Mouse (Mus musculus) induced T-regulatory cell, adult 2 months (primary cell): ENCODE data around the gene Rbm14.
"Not testable (repeated sequence)": the region's sequence is repeated elsewhere in the genome, so short reads cannot be mapped to it uniquely, and the experiment has no call there.

Experiments
- DNase-seq: peaks from one replicate; pipeline ENCODE4 v3.0.0-alpha.2; 2012; ENCODE audit warnings: low read depth

Gene Rbm14

GRCm38 (mm10) chr19:4812334-4812949 lies 1.0 kb upstream of the Rbm14 start:
- peak; percentile 54 for DNase-seq

DNA sequence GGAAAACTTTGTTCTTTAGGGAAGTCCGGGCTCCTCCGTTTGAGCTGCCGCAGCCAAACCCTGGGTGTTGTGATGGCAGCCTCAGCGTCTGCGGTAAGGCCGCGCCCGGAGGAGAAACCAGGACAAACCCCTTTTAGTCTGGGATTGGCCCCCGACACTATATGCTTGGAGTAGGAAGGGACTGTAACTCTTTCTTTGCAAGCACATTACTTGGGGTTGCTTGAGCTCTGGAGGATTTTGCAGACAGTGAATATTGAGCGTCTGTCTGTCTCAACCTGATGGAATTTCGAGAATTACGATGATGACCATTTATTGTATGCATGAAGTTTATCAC lies 442 bp upstream of the Rbm14 start:
- DNase-seq: no peak

DNA sequence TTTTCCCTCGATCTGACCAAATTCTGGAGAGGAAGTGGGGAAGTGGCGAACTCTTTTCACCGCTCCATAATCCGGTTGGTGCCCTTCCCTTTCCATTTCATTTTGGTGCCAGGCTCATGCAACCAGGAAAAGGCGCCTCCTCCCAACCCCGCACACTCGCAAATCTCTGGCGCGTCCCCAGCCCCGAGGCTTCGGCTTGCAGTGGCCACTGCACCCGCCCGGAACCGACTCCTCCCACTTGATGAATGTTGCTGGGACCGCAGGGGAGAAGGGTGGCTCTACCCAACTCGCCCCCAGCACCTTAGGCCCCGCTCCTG lies 730 bp downstream of the Rbm14 start:
- DNase-seq: no peak

DNA sequence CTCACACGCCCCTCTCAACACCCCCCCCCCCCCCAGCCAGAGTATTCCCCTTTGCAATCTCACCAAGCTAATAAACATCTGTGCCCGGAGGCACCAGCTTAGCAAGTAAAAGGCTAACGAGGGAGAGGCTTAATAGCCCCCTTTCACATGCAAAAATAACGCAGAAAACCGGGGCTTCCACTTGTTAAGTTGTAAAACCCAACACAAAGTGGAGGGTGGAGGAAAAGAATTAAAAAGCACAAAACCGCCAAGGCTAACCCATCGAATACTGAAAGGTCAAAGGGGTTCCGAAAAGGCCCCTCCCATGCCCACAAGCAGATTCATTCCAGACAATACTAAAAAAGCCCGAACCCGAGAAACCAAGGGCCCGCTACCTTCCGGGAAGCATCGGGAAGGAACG lies 1.1 kb downstream of the Rbm14 start:
- no peak for DNase-seq

GRCm38 (mm10) chr19:4803283-4803682 lies 8.2 kb downstream of the Rbm14 start:
- no peak for DNase-seq

- DNase-seq: no peak
These were observed 8.7 kb downstream of the Rbm14 start for GRCm38 (mm10) chr19:4802691-4803091.

- no peak for DNase-seq
These were observed 12.4 kb downstream of the Rbm14 start for GRCm38 (mm10) chr19:4799083-4799482.

- no peak for DNase-seq
These were observed 13.6 kb downstream of the Rbm14 start for GRCm38 (mm10) chr19:4797846-4798245.

DNA sequence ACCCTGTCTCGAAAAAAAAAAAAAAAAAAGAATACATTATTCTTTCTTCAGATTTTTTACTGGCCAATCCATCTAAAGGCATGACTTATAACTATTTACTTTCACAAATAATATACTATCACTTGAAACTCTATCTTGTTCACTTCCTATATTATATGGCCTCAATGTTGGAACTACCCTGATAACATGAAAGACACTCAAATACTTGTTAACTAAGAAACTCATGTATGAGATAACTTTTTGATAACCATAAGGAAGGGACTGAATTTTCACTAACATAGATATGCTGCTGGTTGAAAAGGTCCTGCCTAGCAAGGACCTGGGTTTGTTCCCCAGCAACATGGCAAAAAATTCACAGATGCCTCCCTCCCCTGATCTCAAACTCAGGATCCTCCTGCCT lies 15.5 kb downstream of the Rbm14 start:
- DNase-seq: no peak

GRCm38 (mm10) chr19:4793831-4794422 lies 17.5 kb downstream of the Rbm14 start, which contains the start of gene Rbm4:
Gene Rbm4, minus strand, starts transcription at chr19:4793901.
- peak; percentile 99 for DNase-seq

GRCm38 (mm10) chr19:4793281-4793830 lies 18.1 kb downstream of the Rbm14 start:
- DNase-seq: no peak

GRCm38 (mm10) chr19:4786313-4786712 lies 25.1 kb downstream of the Rbm14 start:
- no peak for DNase-seq

GRCm38 (mm10) chr19:4785206-4785605 lies 26.2 kb downstream of the Rbm14 start:
- no peak for DNase-seq

DNA sequence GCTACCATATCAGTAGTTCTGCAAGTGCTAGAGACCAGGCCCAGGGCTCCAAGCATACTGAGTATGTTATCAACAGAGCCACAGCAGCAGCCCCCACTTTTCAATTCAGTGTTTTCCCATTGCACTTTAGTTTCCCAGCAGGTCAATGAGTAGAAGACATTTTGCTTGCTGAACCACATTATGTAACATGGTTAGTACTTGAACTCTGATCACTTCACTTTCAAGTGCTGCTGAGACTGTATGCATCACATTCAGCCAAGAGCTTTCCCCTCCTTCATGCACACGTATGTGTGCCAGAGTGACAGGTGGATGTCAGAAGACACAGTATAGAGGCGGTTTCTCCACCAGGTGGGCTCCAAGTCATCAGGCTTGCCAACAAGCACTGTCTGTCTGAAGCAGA lies 28.5 kb downstream of the Rbm14 start:
- DNase-seq: no peak

GRCm38 (mm10) chr19:4772785-4773184 lies 38.6 kb downstream of the Rbm14 start:
- no peak for DNase-seq

DNA sequence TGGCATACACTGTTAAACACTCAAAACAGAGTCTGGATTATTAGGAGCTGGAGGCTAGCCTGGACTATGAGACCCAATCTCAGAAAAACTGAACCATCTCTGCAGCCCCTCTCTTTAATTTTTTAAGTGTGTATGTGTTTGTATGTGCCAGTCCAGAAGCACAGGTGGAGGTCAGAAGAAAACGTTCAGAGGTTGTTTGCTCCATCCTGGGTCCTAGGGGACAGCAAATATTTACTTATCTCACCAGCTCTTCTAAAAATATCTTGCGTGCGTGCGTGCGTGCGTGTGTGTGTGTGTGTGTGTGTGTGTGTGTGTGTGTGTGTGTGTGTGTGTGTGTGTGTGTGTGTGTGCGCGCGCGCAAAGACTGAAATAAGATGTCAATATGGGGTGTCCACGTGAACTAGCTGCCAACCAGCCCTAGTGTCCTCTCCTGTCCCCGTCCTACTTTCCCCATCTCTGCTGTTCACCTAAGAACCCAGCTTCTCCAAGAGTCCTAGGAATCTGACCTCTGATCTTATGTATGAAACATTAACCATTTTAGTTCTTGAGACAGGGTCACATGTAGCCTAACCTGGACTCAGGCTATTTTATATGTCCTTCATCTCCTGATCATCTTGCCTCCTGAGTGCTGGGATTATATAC lies 43.8 kb downstream of the Rbm14 start:
- DNase-seq: no peak

GRCm38 (mm10) chr19:4762876-4763275 lies 48.6 kb downstream of the Rbm14 start:
- DNase-seq: peak; percentile 49

DNA sequence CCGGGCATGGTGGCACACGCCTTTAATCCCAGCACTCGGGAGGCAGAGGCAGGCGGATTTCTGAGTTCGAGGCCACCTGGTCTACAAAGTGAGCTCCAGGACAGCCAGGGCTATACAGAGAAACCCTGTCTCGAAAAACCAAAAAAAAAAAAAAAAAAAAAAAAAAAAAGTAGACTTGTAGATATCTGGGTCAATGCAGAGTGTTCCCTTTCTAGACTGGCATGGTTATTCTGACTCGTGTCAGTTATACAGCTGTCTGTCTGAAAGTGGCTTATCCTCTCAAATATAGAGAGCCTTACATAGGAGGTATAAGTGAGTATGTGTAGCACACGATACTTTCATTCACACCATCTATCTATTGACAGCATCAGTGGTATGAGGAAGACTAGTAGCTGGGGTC lies 50.9 kb downstream of the Rbm14 start:
- not testable (repeated sequence) for DNase-seq

DNA sequence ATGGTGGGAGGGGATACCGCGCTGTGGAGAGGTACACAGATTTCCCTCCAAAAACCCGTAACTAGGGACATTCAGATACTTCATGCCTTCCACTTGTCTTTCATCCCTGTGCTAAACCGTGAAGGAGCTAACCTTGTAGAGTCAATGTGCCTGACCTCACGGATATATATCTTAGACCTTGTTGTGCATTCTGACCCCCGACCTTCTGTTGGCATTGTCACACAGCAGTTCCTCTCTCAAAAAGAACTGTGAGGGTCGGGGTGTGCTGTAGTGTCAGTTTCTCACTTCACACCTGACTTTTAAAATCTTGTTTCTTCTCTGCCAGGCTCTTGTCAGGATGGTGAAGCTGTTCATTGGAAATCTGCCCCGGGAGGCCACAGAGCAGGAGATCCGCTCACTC lies 54.5 kb downstream of the Rbm14 start:
- DNase-seq: no peak

GRCm38 (mm10) chr19:4756193-4756911 lies 55.1 kb downstream of the Rbm14 start, which contains the start of gene Rbm4b:
Gene Rbm4b, plus strand, starts transcription at chr19:4756497.
- DNase-seq: peak; percentile 98

DNA sequence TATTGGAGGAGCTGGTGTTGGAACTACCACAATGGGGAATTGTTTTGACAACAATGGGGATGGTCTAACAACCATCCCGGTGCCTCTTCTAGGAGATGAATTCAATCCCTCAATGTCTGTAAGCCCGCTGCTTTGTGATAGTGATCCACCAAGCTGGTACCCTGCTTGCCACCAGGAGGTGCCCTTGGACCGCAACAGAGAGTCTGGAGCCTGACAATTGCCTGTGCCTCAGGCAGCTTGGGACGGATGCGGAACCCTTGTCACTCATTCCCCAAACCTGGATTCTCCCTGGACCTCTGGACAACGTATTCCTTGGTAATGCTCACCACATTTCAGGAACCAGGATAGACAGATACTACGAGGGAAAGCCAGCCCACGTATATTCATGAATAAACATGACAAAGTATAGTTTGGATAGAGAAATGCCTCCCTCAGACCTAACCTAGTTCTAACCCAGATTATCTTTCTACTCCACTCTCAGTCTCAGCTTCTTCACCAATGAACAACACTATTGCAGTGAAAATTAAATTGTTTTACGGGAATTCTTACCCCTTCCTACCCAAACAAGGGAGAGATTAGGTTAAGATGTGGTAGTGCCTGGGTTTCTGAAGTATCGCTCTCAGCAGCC lies 55.8 kb downstream of the Rbm14 start:
- DNase-seq: peak; percentile 94
